Mouse (Mus musculus) layer of hippocampus, adult 9-11 months (tissue): ENCODE results near the gene Prlr.

Experiments used
- DNase-seq: peaks from one replicate; pipeline ENCODE4 v3.0.0; 2022

Prlr gene

GRCm38 (mm10) chr15:10338606-10339005 is 161.6 kb downstream of the Prlr start:
- DNase-seq, result no peak

- no peak for DNase-seq
These were observed 170.0 kb downstream of the Prlr start for GRCm38 (mm10) chr15:10347044-10347443.

GRCm38 (mm10) chr15:10358039-10358948 is 181.3 kb downstream of the Prlr start, which contains the start of gene Agxt2:
Agxt2 (plus strand) TSS chr15:10358532.
- DNase-seq, result no peak

- DNase-seq, result no peak
These were observed 189.3 kb downstream of the Prlr start for GRCm38 (mm10) chr15:10366331-10366730.

- no peak for DNase-seq
These were observed 198.4 kb downstream of the Prlr start for GRCm38 (mm10) chr15:10375404-10375803.

GRCm38 (mm10) chr15:10378338-10378959 is 201.4 kb downstream of the Prlr start:
- peak; percentile 13 for DNase-seq

- no peak for DNase-seq
These were observed 202.9 kb downstream of the Prlr start for GRCm38 (mm10) chr15:10379757-10380458.

- no peak for DNase-seq
These were observed 210.2 kb downstream of the Prlr start for GRCm38 (mm10) chr15:10387263-10387662.
